Mouse (Mus musculus): ENCODE measurements around the gene Olfr631.
"Not testable (repeated sequence)": the region's sequence is repeated elsewhere in the genome, so short reads cannot be mapped to it uniquely, and the experiment has no call there.

Gene Olfr631

DNA sequence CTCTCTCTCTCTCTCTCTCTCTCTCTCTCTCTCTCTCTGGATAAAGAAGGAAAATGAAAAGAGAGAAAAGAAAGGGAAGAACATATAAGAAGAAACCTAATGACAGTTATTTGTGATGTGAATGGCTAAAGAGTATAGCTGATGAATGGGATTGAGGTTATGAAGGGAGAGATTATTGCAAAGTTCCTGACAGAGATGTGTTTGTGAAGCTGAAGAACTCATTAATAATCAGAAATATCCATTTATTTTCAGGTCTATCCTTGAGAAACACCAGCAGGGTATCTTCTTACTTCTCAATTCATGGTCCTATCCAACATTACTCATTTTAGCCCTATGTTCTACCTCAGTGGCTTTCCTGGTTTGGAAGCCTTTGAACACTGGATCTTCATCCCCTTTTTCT, at the start of gene Olfr631:
Gene Olfr631, plus strand, starts transcription at position 301 of the 400 bp plus-strand sequence.
- DNase-seq: no peak

- no peak for DNase-seq
Observed at GRCm38 (mm10) chr7:103886152-103886551, 42.5 kb upstream of the Olfr631 start, which contains the start of gene Olfr66. TSS of gene Olfr66 (minus strand) at chr7:103886252.

GRCm38 (mm10) chr7:103894385-103894784, 34.2 kb upstream of the Olfr631 start, which contains the start of gene Olfr64:
TSS of gene Olfr64 (minus strand) at chr7:103894485.
- no peak for DNase-seq

DNA sequence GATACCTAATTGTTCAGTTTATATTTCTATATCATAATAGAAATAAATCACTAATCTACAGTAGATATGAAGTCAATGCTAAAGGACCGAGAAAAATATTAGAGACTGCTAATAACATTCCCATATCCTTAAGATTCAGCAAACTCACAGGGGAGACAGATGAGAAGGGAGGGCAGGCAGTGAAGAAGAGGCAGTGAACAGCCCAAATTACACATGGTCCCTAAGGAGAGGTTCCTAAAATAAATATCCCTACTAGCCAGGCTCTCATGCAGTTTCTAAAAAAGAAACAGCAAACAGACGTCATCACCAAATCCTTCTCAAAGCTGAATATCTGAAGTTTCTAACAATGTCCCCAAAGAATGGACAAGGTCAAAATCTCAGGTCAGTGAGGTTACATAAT, 25.4 kb upstream of the Olfr631 start, which contains the start of gene Olfr65:
Gene Olfr65, plus strand, starts transcription at position 301 of the 400 bp plus-strand sequence.
- no peak for DNase-seq

DNA sequence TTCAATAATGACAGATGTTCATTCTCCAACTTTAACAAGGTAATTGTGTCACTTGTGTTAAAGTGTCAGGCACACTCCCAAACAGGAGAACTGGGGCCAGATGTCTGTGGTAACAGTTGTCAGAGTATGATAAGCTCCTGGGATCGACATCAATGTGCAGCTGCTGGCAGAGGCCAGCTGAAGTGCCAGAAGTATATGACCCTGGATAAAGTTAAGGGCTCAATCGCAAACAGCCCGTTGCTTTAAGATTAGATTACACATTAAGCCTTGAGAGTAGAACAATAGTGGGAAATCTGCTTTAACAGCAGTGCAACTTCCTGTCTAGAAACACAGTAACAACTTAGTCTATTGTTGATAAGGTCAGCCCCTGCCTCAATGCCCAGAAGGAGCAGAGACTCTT, 18.6 kb upstream of the Olfr631 start:
- no peak for DNase-seq

DNA sequence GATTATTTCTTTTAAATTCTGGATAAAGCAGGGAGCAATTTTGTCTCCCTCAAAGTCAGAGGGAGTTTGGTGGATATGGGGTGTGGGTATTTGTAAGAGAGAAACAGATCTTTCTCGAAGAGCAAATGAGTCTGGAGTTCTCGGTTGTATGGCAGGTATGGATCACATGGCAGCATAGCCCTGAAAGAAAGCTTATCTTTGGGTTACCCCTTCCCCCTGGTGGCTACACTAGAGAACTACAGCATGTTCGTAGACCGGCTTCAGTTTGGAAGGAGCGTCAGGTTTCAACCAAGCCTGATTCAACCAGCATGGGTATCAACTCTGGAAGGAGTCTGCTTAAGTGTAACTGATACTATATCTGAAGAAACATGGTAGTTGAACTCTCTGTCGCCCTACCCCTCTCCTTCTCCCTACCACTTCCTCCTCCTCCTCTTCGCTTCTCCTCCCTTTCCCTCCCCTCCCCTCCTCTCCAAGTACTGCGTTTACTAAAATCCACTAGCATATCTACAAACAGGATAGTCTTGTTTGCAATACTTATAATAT, 15.6 kb upstream of the Olfr631 start:
- DNase-seq: no peak

DNA sequence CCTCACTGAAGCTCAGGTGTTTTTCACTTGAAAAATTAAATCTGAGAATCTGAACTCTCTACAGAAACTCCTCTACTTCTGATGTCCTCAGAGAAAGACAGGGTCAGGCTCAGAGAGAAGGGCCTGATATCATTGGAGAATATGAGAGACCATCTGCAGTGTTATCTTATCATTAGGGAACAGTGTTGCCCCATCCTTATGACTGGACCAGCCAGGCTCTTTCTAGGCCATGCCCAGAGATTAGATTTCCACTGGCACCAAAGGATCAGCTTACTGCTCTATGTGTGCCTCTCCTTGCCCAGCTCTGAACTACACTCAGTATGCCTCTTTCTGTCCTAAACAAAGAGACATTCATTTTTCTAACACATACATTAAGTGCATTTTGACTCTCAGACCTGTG, 13.3 kb upstream of the Olfr631 start:
- no peak for DNase-seq

DNA sequence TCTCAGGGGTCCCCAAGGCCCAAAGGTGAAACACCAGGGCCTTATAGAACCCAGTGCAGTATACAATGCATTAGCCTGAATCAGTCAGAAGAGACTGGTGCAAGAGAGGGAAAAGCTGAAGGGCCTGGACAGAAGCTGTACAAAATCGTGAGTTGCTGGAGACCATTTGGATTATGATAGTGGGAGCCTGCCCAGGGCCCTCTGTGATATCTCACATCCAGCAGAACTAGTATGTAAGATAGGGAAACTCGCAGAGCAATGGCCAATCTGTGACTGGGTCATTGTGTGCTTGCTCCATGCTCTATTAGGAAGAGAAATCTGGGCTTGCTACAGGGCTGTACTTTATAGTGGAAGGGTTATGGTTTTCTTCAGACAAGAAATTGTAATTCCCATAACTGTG, 5.6 kb downstream of the Olfr631 start, which contains the start of gene Olfr632:
Gene Olfr632, plus strand, starts transcription at position 84 of the 400 bp plus-strand sequence.
- no peak for DNase-seq

- peak in 1 of 2 experiments; percentile 37 for DNase-seq
Observed at GRCm38 (mm10) chr7:103942730-103943129, 14.1 kb downstream of the Olfr631 start.

- no peak for DNase-seq
Observed at GRCm38 (mm10) chr7:103944137-103944536, 15.5 kb downstream of the Olfr631 start, which contains the start of gene Olfr633. TSS of gene Olfr633 (plus strand) at chr7:103944437.

GRCm38 (mm10) chr7:103966873-103967272, 38.2 kb downstream of the Olfr631 start:
- not testable (repeated sequence) for DNase-seq

- DNase-seq: no peak
Observed at GRCm38 (mm10) chr7:103970852-103971251, 42.2 kb downstream of the Olfr631 start, which contains the start of gene Olfr635. TSS of gene Olfr635 (plus strand) at chr7:103971152.

GRCm38 (mm10) chr7:103971782-103972181, 43.2 kb downstream of the Olfr631 start:
- DNase-seq: no peak

Data from kidney, postnatal 25 days (tissue).